Mouse (Mus musculus): ENCODE data around the gene Dclre1a.

Dclre1a gene

DNA sequence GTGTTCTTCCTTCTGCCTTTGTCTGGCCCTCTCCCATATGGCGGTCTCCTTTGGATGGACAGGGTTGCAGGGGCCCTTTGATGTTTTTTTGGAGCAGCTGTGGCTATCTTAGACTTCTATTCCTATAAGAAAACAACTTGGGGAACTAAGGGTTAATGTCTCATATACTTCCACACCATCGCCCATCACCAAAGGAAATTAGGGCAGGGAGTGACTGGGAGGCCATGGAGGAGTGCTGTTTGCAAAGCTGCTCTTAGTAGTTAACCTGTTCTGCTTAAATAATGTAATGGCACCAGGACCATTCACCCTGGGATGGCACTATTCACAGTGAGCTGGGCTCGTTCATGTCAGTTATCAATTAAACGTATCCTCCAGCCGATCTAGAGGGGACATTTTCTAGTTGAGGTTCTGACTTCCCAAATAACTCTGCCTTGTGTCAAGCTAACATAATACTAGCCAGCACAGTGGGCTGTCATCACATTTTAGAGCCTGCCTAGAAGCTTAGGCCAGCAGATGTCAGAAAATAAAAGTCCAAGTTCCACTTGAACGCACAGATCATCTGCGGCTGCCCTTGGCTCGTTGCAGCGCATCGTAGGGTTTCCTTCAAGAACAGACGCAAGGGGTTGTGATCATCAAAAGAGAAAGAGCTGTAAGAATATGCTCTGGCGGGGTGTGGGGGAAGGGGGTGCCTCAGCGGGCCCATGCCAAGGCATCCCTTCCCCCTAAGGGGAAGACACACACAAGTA is 63.2 kb downstream of the Dclre1a start:
- DNase-seq (ENCODE audit: low spot score in 2 of 2) = no peak

Data from spleen, postnatal 36 days (tissue).